ENCODE assay signal across 28 mouse cellular contexts in genomic region chr5:137330910-137331309, GRCm38 (mm10). TPM values are rescaled to one million over a fixed set of nuclear protein-coding genes. Genes with fewer than 3 reads are reported as not detected.
DNase-seq lines count a peak whose midpoint lies in the region; ATAC-seq and TF ChIP-seq lines count a peak whose summit lies in the region.
"Had no signal": no experiment of that assay in that cellular context is flagged by ENCODE, and none has a peak within 500 bp of the region (broad histone marks: within the 10 kb centered on the region; RNA-seq: fewer than 3 reads in every experiment).

No protein-coding gene starts in this region.

- in situ Hi-C loops in CH12.LX (cut with MboI; ENCODE audit: low pct_ligation_motif_present, low pct_unique_long_range_greater_than_20kb, low sequenced_read_pairs), result loop anchor here (10.0 kb wide), 1 partner anchor 154 kb away; no protein-coding TSS in a partner anchor

- H3K27me3 ChIP-seq in liver, postnatal 0 days (ENCODE audit: insufficient read depth, low read length), result no peaks in the 10 kb centered on the region
- H3K27me3 ChIP-seq in liver, embryonic 11.5 days (replicated peaks; ENCODE audit: control insufficient read depth, insufficient read depth, low read length), result no peaks in the 10 kb centered on the region
- H3K27me3 ChIP-seq in CH12.LX (replicated peaks), result peaks cover 11% of the 10 kb centered on the region
- no peaks in the 10 kb centered on the region for H3K27me3 ChIP-seq in forebrain, postnatal 0 days (ENCODE audit: insufficient read depth, low read length)
- H3K27me3 ChIP-seq in intestine, embryonic 15.5 days (replicated peaks), result no peaks in the 10 kb centered on the region
- H3K27me3 ChIP-seq: forebrain, embryonic 13.5 days; heart, embryonic 12.5 days; heart, embryonic 15.5 days; hindbrain, embryonic 13.5 days; Patski had no signal

- H3K9me3 ChIP-seq in liver, postnatal 0 days (ENCODE audit: low read length), result no peaks in the 10 kb centered on the region
- no peaks in the 10 kb centered on the region for H3K9me3 ChIP-seq in liver, embryonic 11.5 days (ENCODE audit: control insufficient read depth, low read length)
- H3K9me3 ChIP-seq in CH12.LX (replicated peaks; ENCODE audit: low read length), result no peaks in the 10 kb centered on the region
- no peaks in the 10 kb centered on the region for H3K9me3 ChIP-seq in forebrain, postnatal 0 days (ENCODE audit: low read length)
- H3K9me3 ChIP-seq in intestine, embryonic 15.5 days, result no peaks in the 10 kb centered on the region
- H3K9me3 ChIP-seq: forebrain, embryonic 10.5 days; forebrain, embryonic 13.5 days; G1E; heart, embryonic 12.5 days; heart, embryonic 15.5 days; hindbrain, embryonic 10.5 days; hindbrain, embryonic 13.5 days had no signal

- no peak overlapping the region for H3K4me2 ChIP-seq in liver, postnatal 0 days (ENCODE audit: low read depth, low read length)
- H3K4me2 ChIP-seq in liver, embryonic 11.5 days, result no peak overlapping the region
- no peak overlapping the region for H3K4me2 ChIP-seq in CH12.LX (ENCODE audit: insufficient read depth, low read depth, poor library complexity, severe bottlenecking)
- no peak overlapping the region for H3K4me2 ChIP-seq in forebrain, postnatal 0 days (ENCODE audit: low read depth)
- no peak overlapping the region for H3K4me2 ChIP-seq in intestine, embryonic 15.5 days (replicated peaks)
- H3K4me2 ChIP-seq: forebrain, embryonic 13.5 days; heart, embryonic 12.5 days; heart, embryonic 15.5 days; hindbrain, embryonic 13.5 days had no signal

- dilution Hi-C loops in CH12.LX (cut with MboI; ENCODE audit: extremely low pct_ligation_motif_present, extremely low pct_unique_long_range_greater_than_20kb, low sequenced_read_pairs), result no loop called here

- no peak overlapping the region for H3K9ac ChIP-seq in liver, postnatal 0 days (replicated peaks)
- no peak overlapping the region for H3K9ac ChIP-seq in liver, embryonic 11.5 days (ENCODE audit: low read depth, low read length)
- no peak overlapping the region for H3K9ac ChIP-seq in CH12.LX (ENCODE audit: insufficient read depth, low read depth)
- no peak overlapping the region for H3K9ac ChIP-seq in forebrain, postnatal 0 days
- H3K9ac ChIP-seq in intestine, embryonic 15.5 days, result no peak overlapping the region
- H3K9ac ChIP-seq: forebrain, embryonic 13.5 days; heart, embryonic 12.5 days; heart, embryonic 15.5 days; hindbrain, embryonic 13.5 days had no signal

- no peak for ATAC-seq in liver, postnatal 0 days
- ATAC-seq in liver, embryonic 11.5 days (replicated peaks; ENCODE audit: low FRiP score), result no peak
- ATAC-seq in megakaryocyte progenitor cell, adult 5-6 weeks (replicated peaks; ENCODE audit: poor library complexity), result peak; percentile 15; the same call in 1 of the 2 replicates
- no peak for ATAC-seq in forebrain, postnatal 0 days
- ATAC-seq in intestine, embryonic 15.5 days, result no peak
- ATAC-seq: forebrain, embryonic 13.5 days; forebrain, embryonic 16.5 days; hindbrain, embryonic 16.5 days; intestine, embryonic 16.5 days; Patski had no signal

- no peak for TF ChIP-seq CTCF in liver, postnatal 0 days (IDR thresholded peaks at IDR 0.05; ENCODE audit: low read depth)
- no peak for TF ChIP-seq CTCF in CH12.LX (conservative IDR thresholded peaks at IDR 0.05 in 1 of 2, IDR thresholded peaks at IDR 0.05 in 1 of 2; ENCODE audit: low read depth in 2 of 2, low read length in 2 of 2)
- TF ChIP-seq CTCF in forebrain, postnatal 0 days (IDR thresholded peaks at IDR 0.05; ENCODE audit: low read depth), result no peak

- TF ChIP-seq POLR2A in CH12.LX (IDR thresholded peaks at IDR 0.05; ENCODE audit: low read depth, low read length), result no peak

- 0 out of 2 replicates have a peak overlapping the region, but pooled peaks have one; percentile 11 for H3K27ac ChIP-seq in liver, postnatal 0 days (ENCODE audit: low read depth)
- no peak overlapping the region for H3K27ac ChIP-seq in liver, embryonic 11.5 days (ENCODE audit: low read depth, low read length)
- H3K27ac ChIP-seq in CH12.LX (ENCODE audit: insufficient read depth, low read depth), result no peak overlapping the region
- H3K27ac ChIP-seq in forebrain, postnatal 0 days (ENCODE audit: low read depth, low read length), result no peak overlapping the region
- no peak overlapping the region for H3K27ac ChIP-seq in intestine, embryonic 15.5 days
- H3K27ac ChIP-seq: forebrain, embryonic 10.5 days; forebrain, embryonic 13.5 days; heart, embryonic 15.5 days; hindbrain, embryonic 10.5 days; hindbrain, embryonic 13.5 days had no signal

- DNase-seq in liver, postnatal 0 days, result no peak
- no peak for DNase-seq in liver, embryonic 11.5 days (ENCODE audit: low spot score)
- peak; percentile 49 for DNase-seq in CH12.LX (ENCODE audit: extremely low read depth)
- peak; percentile 25 for DNase-seq in brain, adult 2 months (ENCODE audit: low read depth, low spot score)
- DNase-seq in forebrain, postnatal 0 days, result no peak
- no peak for DNase-seq in embryo, embryonic 10.5 days (ENCODE audit: low spot score)
- DNase-seq: adrenal gland, postnatal 10 days; adrenal gland, postnatal 36 days; cerebellum, adult 11-12 months; cerebellum, adult 8-10 months; cerebellum, postnatal 14 days; gastrocnemius, postnatal 25 days; heart, postnatal 10 days; heart, postnatal 36 days had no signal

- H3K4me1 ChIP-seq in liver, postnatal 0 days (ENCODE audit: insufficient read depth), result peaks cover 8% of the 10 kb centered on the region
- H3K4me1 ChIP-seq in liver, embryonic 11.5 days (replicated peaks; ENCODE audit: control insufficient read depth, insufficient read depth, low read length), result peaks cover 7% of the 10 kb centered on the region; the same call in 1 of the 2 replicates
- peaks cover 14 to 35% of the 10 kb centered on the region in 2 experiments for H3K4me1 ChIP-seq in CH12.LX (ENCODE audit: control insufficient read depth in 1 of 2, insufficient read depth in 2 of 2)
- H3K4me1 ChIP-seq in forebrain, postnatal 0 days (ENCODE audit: insufficient read depth), result 0 out of 2 replicates have a peak, but pooled peaks cover 7% of the 10 kb centered on the region
- H3K4me1 ChIP-seq in intestine, embryonic 15.5 days (replicated peaks), result 0 out of 2 replicates have a peak, but pooled peaks cover 12% of the 10 kb centered on the region

- no peak for TF ChIP-seq EP300 in liver, postnatal 0 days (IDR thresholded peaks at IDR 0.05; ENCODE audit: low read depth)
- TF ChIP-seq EP300 in CH12.LX (IDR thresholded peaks at IDR 0.05; ENCODE audit: low read length), result peak; percentile 66

- WGBS in liver, postnatal 0 days (ENCODE audit: insufficient replicate concordance), result 68% methylated on average over 7 of the region's 7 CpGs
- 78% methylated on average over 7 of the region's 7 CpGs for WGBS in liver, embryonic 11.5 days
- 88% methylated on average over 7 of the region's 7 CpGs for WGBS in forebrain, postnatal 0 days
- 80% methylated on average over 7 of the region's 7 CpGs for WGBS in intestine, embryonic 15.5 days

- TF ChIP-seq RAD21 in CH12.LX (IDR thresholded peaks at IDR 0.05; ENCODE audit: low read depth, low read length), result no peak

- H3K36me3 ChIP-seq in liver, postnatal 0 days (replicated peaks; ENCODE audit: insufficient read depth, low read length), result peaks cover 2% of the 10 kb centered on the region; the same call in 1 of the 2 replicates
- no peaks in the 10 kb centered on the region for H3K36me3 ChIP-seq in liver, embryonic 11.5 days (ENCODE audit: control insufficient read depth, insufficient read depth, low read length)
- peaks cover 2 to 43% of the 10 kb centered on the region in 2 experiments for H3K36me3 ChIP-seq in CH12.LX (replicated peaks in 1 of 2; ENCODE audit: control insufficient read depth in 1 of 2, insufficient read depth in 1 of 2, low read length in 1 of 2)
- H3K36me3 ChIP-seq in forebrain, postnatal 0 days (ENCODE audit: insufficient read depth), result peaks cover 14% of the 10 kb centered on the region; the same call in 1 of the 2 replicates
- 0 out of 2 replicates have a peak, but pooled peaks cover 2% of the 10 kb centered on the region for H3K36me3 ChIP-seq in intestine, embryonic 15.5 days

- no peaks in the 10 kb centered on the region for H3K79me2 ChIP-seq in CH12.LX (replicated peaks; ENCODE audit: control insufficient read depth, extremely low read depth, insufficient read depth, poor library complexity, severe bottlenecking)

- H3K4me3 ChIP-seq in liver, postnatal 0 days (ENCODE audit: low read depth, low read length), result no peak overlapping the region
- no peak overlapping the region for H3K4me3 ChIP-seq in liver, embryonic 11.5 days (ENCODE audit: low read depth, low read length)
- no peak overlapping the region for H3K4me3 ChIP-seq in CH12.LX (replicated peaks in 1 of 3; ENCODE audit: low read depth in 2 of 3, low read length in 2 of 3, poor library complexity in 1 of 3)
- H3K4me3 ChIP-seq in forebrain, postnatal 0 days (ENCODE audit: low read depth, low read length), result no peak overlapping the region
- H3K4me3 ChIP-seq in intestine, embryonic 15.5 days (replicated peaks), result no peak overlapping the region
- H3K4me3 ChIP-seq: forebrain, embryonic 10.5 days; forebrain, embryonic 13.5 days; heart, embryonic 12.5 days; heart, embryonic 15.5 days; hindbrain, embryonic 10.5 days; hindbrain, embryonic 13.5 days had no signal

RNA-seq across cellular contexts. Expression of gene Slc12a9, which starts 2.5 kb away (rescaled TPM):
- polyA plus RNA-seq in liver, postnatal 0 days (2015; fragmentation: Nextera tagmentation; extraction: Ambion mirVana), result 2.9 and 3.2 TPM in 2 replicates
- 6.4 and 7.0 TPM in 2 replicates for polyA plus RNA-seq in liver, embryonic 11.5 days (2014; fragmentation: Nextera tagmentation; extraction: Ambion mirVana)
- total RNA-seq in CH12.LX (2012; rRNA removed) (11.1 and 11.5 TPM in 2 replicates), CH12.LX (2014; rRNA removed) (2.8 and 3.0 TPM in 2 replicates)
- 7.9 and 8.2 TPM in 2 replicates for polyA plus RNA-seq in CH12.LX (2012; ENCODE audit: insufficient read length, low read depth)
- total RNA-seq in megakaryocyte progenitor cell, adult 5-6 weeks (2015), result 2.4 and 4.4 TPM in 2 replicates
- total RNA-seq in megakaryocyte progenitor cell, adult 5-6 weeks (2017), result 5.3 and 5.7 TPM in 2 replicates
- 19.3 and 21.8 TPM in 2 replicates for total RNA-seq in forebrain, postnatal 0 days (2014; rRNA removed)
- polyA plus RNA-seq in forebrain, postnatal 0 days (2015; fragmentation: Nextera tagmentation; extraction: Ambion mirVana), result 12.5 and 18.4 TPM in 2 replicates
- 14.3 and 15.9 TPM in 2 replicates for polyA plus RNA-seq in intestine, embryonic 15.5 days (2015; fragmentation: Nextera tagmentation; extraction: Ambion mirVana)

RNA-seq across cellular contexts. Expression of gene Trip6, which starts 16.7 kb away (rescaled TPM):
- 7.5 and 9.2 TPM in 2 replicates for polyA plus RNA-seq in liver, postnatal 0 days (2015; fragmentation: Nextera tagmentation; extraction: Ambion mirVana)
- polyA plus RNA-seq in liver, embryonic 11.5 days (2014; fragmentation: Nextera tagmentation; extraction: Ambion mirVana), result 31.0 and 31.6 TPM in 2 replicates
- total RNA-seq in CH12.LX (2012; rRNA removed) (1.4 and 1.8 TPM in 2 replicates), CH12.LX (2014; rRNA removed) (0.81 and 0.86 TPM in 2 replicates)
- polyA plus RNA-seq in CH12.LX (2012; ENCODE audit: insufficient read length, low read depth), result 3.9 and 5.1 TPM in 2 replicates
- 4.0 and 6.7 TPM in 2 replicates for total RNA-seq in megakaryocyte progenitor cell, adult 5-6 weeks (2015)
- 7.1 and 7.5 TPM in 2 replicates for total RNA-seq in megakaryocyte progenitor cell, adult 5-6 weeks (2017)
- total RNA-seq in forebrain, postnatal 0 days (2014; rRNA removed), result 10.8 and 11.4 TPM in 2 replicates
- 9.9 and 11.6 TPM in 2 replicates for polyA plus RNA-seq in forebrain, postnatal 0 days (2015; fragmentation: Nextera tagmentation; extraction: Ambion mirVana)
- 63.9 and 64.8 TPM in 2 replicates for polyA plus RNA-seq in intestine, embryonic 15.5 days (2015; fragmentation: Nextera tagmentation; extraction: Ambion mirVana)

RNA-seq across cellular contexts. Expression of gene Ephb4, which starts 19.0 kb away (rescaled TPM):
- 5.7 and 5.9 TPM in 2 replicates for polyA plus RNA-seq in liver, postnatal 0 days (2015; fragmentation: Nextera tagmentation; extraction: Ambion mirVana)
- polyA plus RNA-seq in liver, embryonic 11.5 days (2014; fragmentation: Nextera tagmentation; extraction: Ambion mirVana), result 28.2 and 29.9 TPM in 2 replicates
- total RNA-seq in CH12.LX (2012; rRNA removed) (1.6 and 2.2 TPM in 2 replicates), CH12.LX (2014; rRNA removed) (0.41 and 0.56 TPM in 2 replicates)
- 1.4 and 1.5 TPM in 2 replicates for polyA plus RNA-seq in CH12.LX (2012; ENCODE audit: insufficient read length, low read depth)
- 0.05 and 0.10 TPM in 2 replicates for total RNA-seq in megakaryocyte progenitor cell, adult 5-6 weeks (2015)
- total RNA-seq in megakaryocyte progenitor cell, adult 5-6 weeks (2017), result 0.27 TPM in 1 of 2 replicates, not detected in the other
- 8.9 and 12.7 TPM in 2 replicates for total RNA-seq in forebrain, postnatal 0 days (2014; rRNA removed)
- 3.5 and 4.9 TPM in 2 replicates for polyA plus RNA-seq in forebrain, postnatal 0 days (2015; fragmentation: Nextera tagmentation; extraction: Ambion mirVana)
- polyA plus RNA-seq in intestine, embryonic 15.5 days (2015; fragmentation: Nextera tagmentation; extraction: Ambion mirVana), result 36.7 and 37.6 TPM in 2 replicates
- total RNA-seq: common myeloid progenitor, adult 5-6 weeks had no signal

RNA-seq across cellular contexts. Expression of gene Srrt, which starts 23.4 kb away (rescaled TPM):
- polyA plus RNA-seq in liver, postnatal 0 days (2015; fragmentation: Nextera tagmentation; extraction: Ambion mirVana), result 24.1 and 28.2 TPM in 2 replicates
- 165 and 169 TPM in 2 replicates for polyA plus RNA-seq in liver, embryonic 11.5 days (2014; fragmentation: Nextera tagmentation; extraction: Ambion mirVana)
- 165 and 267 TPM in 2 replicates for total RNA-seq in CH12.LX (2012; rRNA removed)
- total RNA-seq in CH12.LX (2014; rRNA removed), result 148 and 183 TPM in 2 replicates
- polyA plus RNA-seq in CH12.LX (2012; ENCODE audit: insufficient read length, low read depth), result 493 and 576 TPM in 2 replicates
- total RNA-seq in megakaryocyte progenitor cell, adult 5-6 weeks (2015), result 133 and 143 TPM in 2 replicates
- 241 and 321 TPM in 2 replicates for total RNA-seq in megakaryocyte progenitor cell, adult 5-6 weeks (2017)
- 136 and 153 TPM in 2 replicates for total RNA-seq in forebrain, postnatal 0 days (2014; rRNA removed)
- 52.3 and 55.6 TPM in 2 replicates for polyA plus RNA-seq in forebrain, postnatal 0 days (2015; fragmentation: Nextera tagmentation; extraction: Ambion mirVana)
- 117 and 120 TPM in 2 replicates for polyA plus RNA-seq in intestine, embryonic 15.5 days (2015; fragmentation: Nextera tagmentation; extraction: Ambion mirVana)

RNA-seq across cellular contexts. Expression of gene Ufsp1, which starts 36.5 kb away (rescaled TPM):
- 9.1 and 9.5 TPM in 2 replicates for polyA plus RNA-seq in liver, postnatal 0 days (2015; fragmentation: Nextera tagmentation; extraction: Ambion mirVana)
- polyA plus RNA-seq in liver, embryonic 11.5 days (2014; fragmentation: Nextera tagmentation; extraction: Ambion mirVana), result 13.3 and 13.5 TPM in 2 replicates
- total RNA-seq in CH12.LX (2012; rRNA removed), result 2.9 and 4.1 TPM in 2 replicates
- 0.91 and 1.6 TPM in 2 replicates for total RNA-seq in CH12.LX (2014; rRNA removed)
- 4.4 and 5.2 TPM in 2 replicates for polyA plus RNA-seq in CH12.LX (2012; ENCODE audit: insufficient read length, low read depth)
- total RNA-seq in megakaryocyte progenitor cell, adult 5-6 weeks (2015), result 0.61 and 2.9 TPM in 2 replicates
- total RNA-seq in megakaryocyte progenitor cell, adult 5-6 weeks (2017), result 1.3 and 3.8 TPM in 2 replicates
- total RNA-seq in forebrain, postnatal 0 days (2014; rRNA removed), result 15.2 and 16.2 TPM in 2 replicates
- 15.8 and 23.4 TPM in 2 replicates for polyA plus RNA-seq in forebrain, postnatal 0 days (2015; fragmentation: Nextera tagmentation; extraction: Ambion mirVana)
- polyA plus RNA-seq in intestine, embryonic 15.5 days (2015; fragmentation: Nextera tagmentation; extraction: Ambion mirVana), result 7.8 and 8.5 TPM in 2 replicates

Comparison
In these comparisons a context has a peak if more than half of its experiments do, and no peak if none do; other contexts are left out.
1. DNase-seq: peak in CH12.LX (single experiment) and brain, adult 2 months (single experiment); none in liver, postnatal 0 days (single experiment), liver, embryonic 11.5 days (single experiment), forebrain, postnatal 0 days (single experiment) and embryo, embryonic 10.5 days (single experiment).